Mouse (Mus musculus): Measurements from ENCODE around the gene Lgi4. TPM values are rescaled to one million over a fixed set of nuclear protein-coding genes. Genes with fewer than 3 reads are reported as not detected.

Gene Lgi4
- polyA plus RNA-seq, 1 experiment from 2014 or later = 0.46 TPM

- no peaks in the 10 kb centered on the region for H3K27me3 ChIP-seq (ENCODE audit: control insufficient read depth, insufficient read depth, low read length)
- ATAC-seq (ENCODE audit: low FRiP score, low TSS enrichment) (no peak), DNase-seq (ENCODE audit: low spot score) (no peak)
- H3K9me3 ChIP-seq (ENCODE audit: control insufficient read depth, low read length) = no peaks in the 10 kb centered on the region
- peak overlapping the region; percentile 73 for H3K27ac ChIP-seq (replicated peaks)
- H3K4me2 ChIP-seq (replicated peaks; ENCODE audit: low read depth) = no peak overlapping the region
- 93% methylated on average over 9 of the region's 9 CpGs for WGBS
- H3K4me3 ChIP-seq (ENCODE audit: low read depth, low read length) = no peak overlapping the region
- no peaks in the 10 kb centered on the region for H3K36me3 ChIP-seq (ENCODE audit: control insufficient read depth, insufficient read depth, low read length)
- no peak overlapping the region for H3K9ac ChIP-seq (ENCODE audit: low read length)
- H3K4me1 ChIP-seq (replicated peaks; ENCODE audit: control insufficient read depth, insufficient read depth) = peaks cover 3% of the 10 kb centered on the region; the same call in 1 of the 2 replicates
- no peak for TF ChIP-seq EP300 (optimal IDR thresholded peaks at IDR 0.05)
These were observed 27.1 kb downstream of the Lgi4 start for GRCm38 (mm10) chr7:31086175-31086755.

DNA sequence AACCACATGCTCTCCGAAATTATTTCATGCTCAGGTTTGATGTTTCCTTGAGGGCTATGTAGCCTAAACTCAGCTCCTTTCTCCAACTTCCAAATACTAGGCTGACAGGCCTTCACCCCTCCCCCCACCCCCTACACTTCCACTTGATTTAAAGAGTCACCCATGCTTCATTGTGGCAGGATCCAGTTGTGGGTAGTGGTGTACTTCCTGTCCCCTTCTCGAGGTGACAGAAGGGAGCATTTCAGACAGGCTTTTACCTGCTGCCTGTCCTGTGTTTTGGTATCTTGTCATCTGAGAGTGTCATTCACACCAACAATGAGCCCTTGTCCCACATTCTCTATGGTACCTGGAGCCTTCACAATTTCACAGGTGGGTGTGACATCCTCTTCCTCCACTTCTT lies 28.1 kb downstream of the Lgi4 start:
- DNase-seq (ENCODE audit: low spot score) = no peak
- H3K4me2 ChIP-seq (replicated peaks; ENCODE audit: low read depth) = no peak overlapping the region
- TF ChIP-seq CTCF (IDR thresholded peaks at IDR 0.05; ENCODE audit: low read depth) = no peak
- no peak for TF ChIP-seq EP300 (optimal IDR thresholded peaks at IDR 0.05)
- H3K4me3 ChIP-seq (ENCODE audit: low read depth, low read length) = no peak overlapping the region
- H3K9me3 ChIP-seq (ENCODE audit: control insufficient read depth, low read length) = no peaks in the 10 kb centered on the region
- no peaks in the 10 kb centered on the region for H3K27me3 ChIP-seq (ENCODE audit: control insufficient read depth, insufficient read depth, low read length)
- 45% methylated on average over 2 of the region's 2 CpGs for WGBS
- H3K9ac ChIP-seq (ENCODE audit: low read length) = no peak overlapping the region
- peaks cover 3% of the 10 kb centered on the region; the same call in 1 of the 2 replicates for H3K4me1 ChIP-seq (replicated peaks; ENCODE audit: control insufficient read depth, insufficient read depth)
- H3K27ac ChIP-seq (replicated peaks) = no peak overlapping the region
- no peaks in the 10 kb centered on the region for H3K36me3 ChIP-seq (ENCODE audit: control insufficient read depth, insufficient read depth, low read length)
- no peak for ATAC-seq (ENCODE audit: low FRiP score, low TSS enrichment)

- DNase-seq (ENCODE audit: low spot score) (no peak), ATAC-seq (ENCODE audit: low FRiP score, low TSS enrichment) (no peak)
- Histone ChIP-seq H3K36me3 (ENCODE audit: control insufficient read depth, insufficient read depth, low read length) (no peaks in the 10 kb centered on the region), H3K9me3 (ENCODE audit: control insufficient read depth, low read length) (no peaks in the 10 kb centered on the region), H3K9ac (ENCODE audit: low read length) (no peak overlapping the region), H3K4me2 (replicated peaks; ENCODE audit: low read depth) (no peak overlapping the region), H3K4me1 (replicated peaks; ENCODE audit: control insufficient read depth, insufficient read depth) (peaks cover 3% of the 10 kb centered on the region; the same call in 1 of the 2 replicates), H3K4me3 (ENCODE audit: low read depth, low read length) (no peak overlapping the region), H3K27ac (replicated peaks) (no peak overlapping the region), H3K27me3 (ENCODE audit: control insufficient read depth, insufficient read depth, low read length) (no peaks in the 10 kb centered on the region)
- 70% methylated on average over 3 of the region's 3 CpGs for WGBS
- TF ChIP-seq CTCF (IDR thresholded peaks at IDR 0.05; ENCODE audit: low read depth) (no peak), EP300 (optimal IDR thresholded peaks at IDR 0.05) (no peak)
These were observed 29.1 kb downstream of the Lgi4 start for GRCm38 (mm10) chr7:31088206-31088605.

DNA sequence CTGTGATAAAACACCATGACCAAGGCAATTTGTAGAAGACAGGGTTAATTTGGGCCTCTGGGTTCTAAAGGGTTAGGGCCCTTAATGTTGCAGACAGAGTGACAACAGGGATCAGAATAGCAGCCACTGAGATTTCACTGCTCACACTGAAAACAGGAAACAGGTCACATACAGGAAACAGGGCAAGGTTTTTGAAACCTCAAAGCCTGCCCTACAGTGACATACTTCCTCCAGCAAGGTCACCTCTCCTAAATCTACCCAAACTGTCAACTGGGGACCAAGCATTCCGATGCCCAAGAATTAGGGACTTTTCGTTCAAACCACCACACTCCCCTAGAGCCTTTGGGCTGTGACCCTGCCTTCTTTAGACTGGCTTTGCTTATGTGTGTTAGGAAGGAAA lies 30.6 kb downstream of the Lgi4 start:
- Histone ChIP-seq H3K9ac (ENCODE audit: low read length) (no peak overlapping the region), H3K4me3 (ENCODE audit: low read depth, low read length) (no peak overlapping the region), H3K9me3 (ENCODE audit: control insufficient read depth, low read length) (no peaks in the 10 kb centered on the region), H3K27ac (replicated peaks) (no peak overlapping the region), H3K27me3 (ENCODE audit: control insufficient read depth, insufficient read depth, low read length) (no peaks in the 10 kb centered on the region), H3K4me2 (replicated peaks; ENCODE audit: low read depth) (no peak overlapping the region), H3K36me3 (ENCODE audit: control insufficient read depth, insufficient read depth, low read length) (no peaks in the 10 kb centered on the region), H3K4me1 (replicated peaks; ENCODE audit: control insufficient read depth, insufficient read depth) (peaks cover 2% of the 10 kb centered on the region; the same call in 1 of the 2 replicates)
- 84% methylated on average over 2 of the region's 2 CpGs for WGBS
- ATAC-seq (ENCODE audit: low FRiP score, low TSS enrichment) = no peak
- DNase-seq (ENCODE audit: low spot score) = no peak
- TF ChIP-seq CTCF (IDR thresholded peaks at IDR 0.05; ENCODE audit: low read depth) (no peak), EP300 (optimal IDR thresholded peaks at IDR 0.05) (no peak)

DNA sequence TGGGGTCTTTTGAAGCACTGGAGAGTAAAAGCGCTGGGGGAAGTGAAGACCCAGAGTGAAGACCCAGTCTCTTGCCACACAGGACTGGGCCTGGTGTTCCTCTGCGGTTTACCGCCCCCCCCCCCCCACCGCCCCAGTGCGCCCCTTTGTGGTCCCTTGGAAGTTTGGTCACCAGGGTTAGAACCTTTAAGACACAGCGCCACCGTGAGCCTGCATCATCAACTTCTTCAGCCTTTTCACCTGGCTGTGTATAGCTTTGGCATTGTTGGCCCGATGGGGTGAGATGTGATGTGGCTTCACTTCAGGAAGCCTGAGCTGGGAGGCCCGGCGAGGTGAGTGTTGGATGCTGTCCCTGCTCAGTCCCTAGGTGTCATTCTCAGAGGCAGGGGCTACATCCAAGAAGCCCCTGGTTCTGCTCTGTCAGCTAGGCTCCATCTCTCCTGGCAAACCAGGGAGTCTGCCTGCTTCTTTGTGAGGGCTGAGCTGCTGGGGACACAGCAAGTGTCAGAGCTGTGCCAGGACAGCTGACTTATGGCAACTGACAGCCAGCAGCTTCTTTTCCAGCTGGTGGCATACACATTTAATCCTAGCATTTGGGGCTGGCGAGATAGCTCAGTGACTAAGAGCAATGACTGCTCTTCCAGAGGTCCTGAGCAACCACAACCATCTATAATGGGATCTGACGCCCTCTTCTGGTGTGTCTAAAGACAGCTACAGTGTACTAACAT lies 35.8 kb downstream of the Lgi4 start:
- no peak overlapping the region for H3K4me3 ChIP-seq (ENCODE audit: low read depth, low read length)
- no peak overlapping the region for H3K4me2 ChIP-seq (replicated peaks; ENCODE audit: low read depth)
- DNase-seq (ENCODE audit: low spot score) (no peak), ATAC-seq (ENCODE audit: low FRiP score, low TSS enrichment) (no peak)
- no peaks in the 10 kb centered on the region for H3K27me3 ChIP-seq (ENCODE audit: control insufficient read depth, insufficient read depth, low read length)
- H3K36me3 ChIP-seq (ENCODE audit: control insufficient read depth, insufficient read depth, low read length) = no peaks in the 10 kb centered on the region
- 24% methylated on average over 12 of the region's 12 CpGs for WGBS
- no peaks in the 10 kb centered on the region for H3K9me3 ChIP-seq (ENCODE audit: control insufficient read depth, low read length)
- H3K27ac ChIP-seq (replicated peaks) = no peak overlapping the region
- H3K9ac ChIP-seq (ENCODE audit: low read length) = no peak overlapping the region
- peak; percentile 53 for TF ChIP-seq CTCF (IDR thresholded peaks at IDR 0.05; ENCODE audit: low read depth)
- TF ChIP-seq EP300 (optimal IDR thresholded peaks at IDR 0.05) = no peak
- H3K4me1 ChIP-seq (replicated peaks; ENCODE audit: control insufficient read depth, insufficient read depth) = no peaks in the 10 kb centered on the region

GRCm38 (mm10) chr7:31096892-31097564 lies 37.9 kb downstream of the Lgi4 start:
- H3K9me3 ChIP-seq (ENCODE audit: control insufficient read depth, low read length) = no peaks in the 10 kb centered on the region
- H3K4me3 ChIP-seq (ENCODE audit: low read depth, low read length) = no peak overlapping the region
- TF ChIP-seq CTCF (IDR thresholded peaks at IDR 0.05; ENCODE audit: low read depth) (no peak), EP300 (optimal IDR thresholded peaks at IDR 0.05) (no peak)
- H3K9ac ChIP-seq (ENCODE audit: low read length) = no peak overlapping the region
- H3K27me3 ChIP-seq (ENCODE audit: control insufficient read depth, insufficient read depth, low read length) = no peaks in the 10 kb centered on the region
- no peaks in the 10 kb centered on the region for H3K36me3 ChIP-seq (ENCODE audit: control insufficient read depth, insufficient read depth, low read length)
- no peak overlapping the region; the same call in 1 of the 2 replicates for H3K27ac ChIP-seq (replicated peaks)
- no peak overlapping the region for H3K4me2 ChIP-seq (replicated peaks; ENCODE audit: low read depth)
- 75% methylated on average over 9 of the region's 9 CpGs for WGBS
- H3K4me1 ChIP-seq (replicated peaks; ENCODE audit: control insufficient read depth, insufficient read depth) = no peaks in the 10 kb centered on the region
- DNase-seq (ENCODE audit: low spot score) (no peak), ATAC-seq (ENCODE audit: low FRiP score, low TSS enrichment) (no peak)

Measured in stomach, postnatal 0 days (tissue).